Mouse (Mus musculus): ENCODE data around the gene E330009J07Rik.

GRCm38 (mm10) chr6:40431812-40432211 is 4.1 kb downstream of the E330009J07Rik start:
- TF ChIP-seq CTCF (IDR thresholded peaks at IDR 0.05; ENCODE audit: extremely low read depth, insufficient read depth, insufficient read length, insufficient replicate concordance) = no peak
- no peak for TF ChIP-seq POLR2A (IDR thresholded peaks at IDR 0.05; ENCODE audit: low read depth, low read length)
